In the genomic region with DNA sequence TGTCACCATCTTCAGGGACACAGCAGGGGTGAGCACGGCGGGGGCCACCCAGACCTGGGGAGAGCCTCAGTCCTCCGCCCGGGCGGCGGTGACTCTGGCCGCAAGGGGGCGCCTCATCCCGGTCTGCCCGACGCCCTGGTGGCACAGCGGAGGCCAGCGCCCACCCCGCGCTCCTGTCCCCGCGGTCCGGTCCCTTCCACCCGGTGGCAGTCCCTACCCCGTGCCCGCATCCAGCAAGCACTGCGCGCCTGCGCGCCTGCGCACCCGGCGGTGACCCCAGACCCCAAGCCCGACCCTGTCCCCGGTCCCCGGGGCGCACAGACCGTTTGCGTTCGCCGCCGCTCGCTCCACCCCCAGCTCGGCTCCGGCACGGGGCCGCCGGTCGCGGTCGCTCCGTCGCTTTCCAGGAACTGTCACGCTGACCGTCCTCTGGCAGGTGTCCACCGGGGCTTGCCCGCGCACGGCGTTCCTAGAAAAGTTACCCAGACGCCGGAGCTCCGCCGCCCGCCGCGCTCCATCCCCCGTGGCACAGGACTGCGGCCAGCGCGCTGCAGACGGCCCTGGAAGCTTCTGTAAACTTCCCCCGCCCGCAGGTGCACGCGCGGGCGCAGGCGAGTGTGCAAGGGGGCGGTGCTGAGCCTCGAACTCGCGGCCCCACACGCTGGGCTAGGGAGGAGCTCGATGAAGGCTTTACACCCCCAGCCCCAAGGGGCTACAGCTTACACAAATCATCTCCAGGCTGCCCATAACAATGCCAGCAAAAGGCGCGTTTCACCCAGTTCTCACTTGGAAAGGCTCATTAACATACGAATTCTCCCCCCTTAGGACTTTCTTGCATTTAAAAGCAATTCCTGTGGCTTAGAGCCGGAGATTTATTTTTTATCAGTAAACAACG, we compare ENCODE assay signal across 8 mouse cellular contexts.
DNase-seq lines count a peak whose midpoint lies in the region; ATAC-seq lines count a peak whose summit lies in the region.

No protein-coding gene starts in this region.

- H3K27me3 ChIP-seq in heart, embryonic 14.5 days (ENCODE audit: control insufficient read depth, insufficient read depth, low read length) = no peaks in the 10 kb centered on the region
- H3K27me3 ChIP-seq in liver, embryonic 16.5 days (ENCODE audit: control insufficient read depth, insufficient read depth, low read depth, low read length) = peaks cover 33% of the 10 kb centered on the region
- H3K27me3 ChIP-seq in neural tube, embryonic 11.5 days (ENCODE audit: control insufficient read depth, insufficient read depth, low read length) = peaks cover 2% of the 10 kb centered on the region; the same call in 1 of the 2 replicates
- no peaks in the 10 kb centered on the region for H3K27me3 ChIP-seq in stomach, embryonic 15.5 days (replicated peaks)

- H3K9me3 ChIP-seq in heart, embryonic 14.5 days (ENCODE audit: control insufficient read depth, low read length) = no peaks in the 10 kb centered on the region
- H3K9me3 ChIP-seq in liver, embryonic 16.5 days (replicated peaks; ENCODE audit: control insufficient read depth, low read length) = no peaks in the 10 kb centered on the region
- no peaks in the 10 kb centered on the region for H3K9me3 ChIP-seq in neural tube, embryonic 11.5 days (ENCODE audit: control insufficient read depth, low read length)
- no peaks in the 10 kb centered on the region for H3K9me3 ChIP-seq in stomach, embryonic 15.5 days

- peak; percentile 79 to 80 for DNase-seq in CD8-positive naive resting alpha-beta T cell, adult 2 months (ENCODE audit: low read depth in 2 of 2, low spot score in 2 of 2)
- peak; percentile 9 for DNase-seq in c-Kit-negative CD71-positive TER-119-positive erythroid progenitor cells, embryonic 14.5 days (ENCODE audit: low read depth, low spot score)
- DNase-seq in kidney, postnatal 10 days = peak; percentile 95
- DNase-seq in neural tube, embryonic 11.5 days (ENCODE audit: low spot score) = peak; percentile 84

- peaks cover 38 to 65% of the 10 kb centered on the region in 2 experiments for H3K4me1 ChIP-seq in heart, embryonic 14.5 days (ENCODE audit: control insufficient read depth in 2 of 2, insufficient read depth in 2 of 2, low read length in 2 of 2)
- peaks cover 11% of the 10 kb centered on the region for H3K4me1 ChIP-seq in liver, embryonic 16.5 days (ENCODE audit: control insufficient read depth, low read depth, low read length)
- peaks cover 18% of the 10 kb centered on the region; the same call in 1 of the 2 replicates for H3K4me1 ChIP-seq in neural tube, embryonic 11.5 days (ENCODE audit: control insufficient read depth, insufficient read depth, low read length)
- H3K4me1 ChIP-seq in stomach, embryonic 15.5 days = peaks cover 23% of the 10 kb centered on the region; the same call in 1 of the 2 replicates

- no peaks in the 10 kb centered on the region for H3K36me3 ChIP-seq in heart, embryonic 14.5 days (ENCODE audit: control insufficient read depth, insufficient read depth, low read length)
- H3K36me3 ChIP-seq in liver, embryonic 16.5 days (ENCODE audit: control insufficient read depth, insufficient read depth) = no peaks in the 10 kb centered on the region
- no peaks in the 10 kb centered on the region for H3K36me3 ChIP-seq in neural tube, embryonic 11.5 days (ENCODE audit: control insufficient read depth, insufficient read depth, low read length)
- no peaks in the 10 kb centered on the region for H3K36me3 ChIP-seq in stomach, embryonic 15.5 days

- peak overlapping the region; percentile 99 to 100 for H3K27ac ChIP-seq in heart, embryonic 14.5 days (replicated peaks in 1 of 2; ENCODE audit: control insufficient read depth in 1 of 2, insufficient read depth in 1 of 2, low read depth in 2 of 2, low read length in 2 of 2)
- H3K27ac ChIP-seq in liver, embryonic 16.5 days (ENCODE audit: low read length) = no peak overlapping the region; the same call in 1 of the 2 replicates
- H3K27ac ChIP-seq in neural tube, embryonic 11.5 days (ENCODE audit: low read depth, low read length) = peak overlapping the region; percentile 68
- H3K27ac ChIP-seq in stomach, embryonic 15.5 days = peak overlapping the region; percentile 84

- peak overlapping the region; percentile 89 for H3K4me2 ChIP-seq in heart, embryonic 14.5 days (ENCODE audit: low read length)
- peak overlapping the region; percentile 85 for H3K4me2 ChIP-seq in liver, embryonic 16.5 days (ENCODE audit: low read depth, low read length)
- peak overlapping the region; percentile 95 for H3K4me2 ChIP-seq in neural tube, embryonic 11.5 days (ENCODE audit: low read depth)
- H3K4me2 ChIP-seq in stomach, embryonic 15.5 days = peak overlapping the region; percentile 89

- peak; percentile 79 for ATAC-seq in erythroid progenitor cell, adult 5-6 weeks (replicated peaks; ENCODE audit: low FRiP score, poor library complexity, severe bottlenecking)
- ATAC-seq in heart, embryonic 14.5 days (ENCODE audit: insufficient number of reproducible peaks, insufficient read depth, low FRiP score, low read depth) = peak; percentile 78
- ATAC-seq in liver, embryonic 16.5 days (ENCODE audit: low read depth) = peak; percentile 83
- ATAC-seq in neural tube, embryonic 11.5 days (ENCODE audit: insufficient read depth, low FRiP score, low TSS enrichment) = peak; percentile 87
- peak; percentile 79 for ATAC-seq in stomach, embryonic 15.5 days (ENCODE audit: insufficient read depth, low FRiP score, low read depth)

- WGBS in heart, embryonic 14.5 days = 0% methylated on average over 72 of the region's 85 CpGs
- WGBS in liver, embryonic 16.5 days (ENCODE audit: insufficient replicate concordance) = under 1% methylated on average over 84 of the region's 85 CpGs
- 0% methylated on average over 70 of the region's 85 CpGs for WGBS in neural tube, embryonic 11.5 days
- WGBS in stomach, embryonic 15.5 days = under 1% methylated on average over 85 of the region's 85 CpGs

- peak overlapping the region; percentile 97 for H3K9ac ChIP-seq in heart, embryonic 14.5 days (ENCODE audit: low read length)
- peak overlapping the region; percentile 57 for H3K9ac ChIP-seq in liver, embryonic 16.5 days (ENCODE audit: low read depth, low read length)
- peak overlapping the region; percentile 73 for H3K9ac ChIP-seq in neural tube, embryonic 11.5 days (ENCODE audit: low read length)
- peak overlapping the region; percentile 40 for H3K9ac ChIP-seq in stomach, embryonic 15.5 days

- H3K4me3 ChIP-seq in heart, embryonic 14.5 days (ENCODE audit: control insufficient read depth in 1 of 2, insufficient read depth in 1 of 2, low read depth in 1 of 2, low read length in 2 of 2) = peak overlapping the region; percentile 68 to 92
- peak overlapping the region; percentile 69 for H3K4me3 ChIP-seq in liver, embryonic 16.5 days (ENCODE audit: low read depth, low read length)
- H3K4me3 ChIP-seq in neural tube, embryonic 11.5 days (ENCODE audit: low read depth, low read length) = peak overlapping the region; percentile 73
- peak overlapping the region; percentile 75 for H3K4me3 ChIP-seq in stomach, embryonic 15.5 days (replicated peaks)

Comparison
In these comparisons a context has a peak if more than half of its experiments do, and no peak if none do; other contexts are left out.
1. DNase-seq: peak in every context shown above with its lines; median percentile 95 in kidney, postnatal 10 days; 84 in neural tube, embryonic 11.5 days; 80 in CD8-positive naive resting alpha-beta T cell, adult 2 months; 9 in c-Kit-negative CD71-positive TER-119-positive erythroid progenitor cells, embryonic 14.5 days.
2. H3K9ac ChIP-seq: peak in every context shown above with its lines; median percentile 97 in heart, embryonic 14.5 days; 73 in neural tube, embryonic 11.5 days; 57 in liver, embryonic 16.5 days; 40 in stomach, embryonic 15.5 days.